Mouse (Mus musculus): Measurements from ENCODE around the gene Olfr169. TPM values are rescaled to one million over a fixed set of nuclear protein-coding genes. Genes with fewer than 3 reads are reported as not detected.
"Not testable (repeated sequence)": the region's sequence is repeated elsewhere in the genome, so short reads cannot be mapped to it uniquely, and the experiment has no call there.

The Olfr169 gene
- not detected for total RNA-seq (2021)
- long read RNA-seq, experiment 1: 0 reads
- long read RNA-seq, experiment 2: 0 reads

- intact Hi-C loops (cut with DNase I); DNase-seq: not testable (repeated sequence)
Measured at GRCm38 (mm10) chr16:19571709-19572108, at the start of gene Olfr169. Gene Olfr169, minus strand, starts transcription at chr16:19571809.

GRCm38 (mm10) chr16:19611782-19612181, 40.2 kb upstream of the Olfr169 start, which contains the start of gene Olfr170:
Gene Olfr170, minus strand, starts transcription at chr16:19611882.
- DNase-seq; intact Hi-C loops (cut with DNase I): not testable (repeated sequence)

- DNase-seq: no peak
- intact Hi-C loops (cut with DNase I): no loop called here
Measured at GRCm38 (mm10) chr16:19603166-19603565, 31.6 kb upstream of the Olfr169 start.

GRCm38 (mm10) chr16:19553429-19553828, 18.2 kb downstream of the Olfr169 start:
- DNase-seq; intact Hi-C loops (cut with DNase I): not testable (repeated sequence)

GRCm38 (mm10) chr16:19552246-19552645, 19.4 kb downstream of the Olfr169 start:
- intact Hi-C loops (cut with DNase I); DNase-seq: not testable (repeated sequence)

GRCm38 (mm10) chr16:19535455-19535854, 36.2 kb downstream of the Olfr169 start, which contains the start of gene Olfr168:
Gene Olfr168, minus strand, starts transcription at chr16:19535555.
- intact Hi-C loops (cut with DNase I): no loop called here
- no peak for DNase-seq

- intact Hi-C loops (cut with DNase I): no loop called here
- no peak for DNase-seq
Measured at GRCm38 (mm10) chr16:19522166-19522565, 49.4 kb downstream of the Olfr169 start, which contains the start of gene Olfr167. Gene Olfr167, minus strand, starts transcription at chr16:19522266.

Other genes with a start within 250 kb of the Olfr169 start
- not detected for gene Olfr165, start 148.7 kb downstream of the Olfr169 start, total RNA-seq (2021)
- gene Olfr166, start 88.1 kb downstream of the Olfr169 start, total RNA-seq (2021): not detected
- gene Olfr167, start 49.5 kb downstream of the Olfr169 start, total RNA-seq (2021): not detected
- not detected for gene Olfr168, start 36.3 kb downstream of the Olfr169 start, total RNA-seq (2021)
- not detected for gene Olfr170, start 40.1 kb upstream of the Olfr169 start, total RNA-seq (2021)
- gene Olfr171, start 58.1 kb upstream of the Olfr169 start, total RNA-seq (2021): not detected
- gene Lamp3, start 134.6 kb upstream of the Olfr169 start, total RNA-seq (2021): under 1 TPM in 1 of 2 experiments, not detected in 1; 0.07 TPM
- 1 to 10 TPM; 1.1 to 1.3 TPM for gene B3gnt5, start 188.4 kb upstream of the Olfr169 start, total RNA-seq (2021)